Mouse (Mus musculus) erythroblast, embryonic 14.5 days (primary cell): ENCODE data around the gene Gm26657.

ENCODE experiments used
- GATA1 ChIP-seq: IDR thresholded peaks from 2 replicates; pipeline ENCODE4 v1.6.1; 2012; ENCODE audit warnings: low read length, inconsistent platforms, mixed read lengths
- TAL1 ChIP-seq: IDR thresholded peaks from 3 replicates; pipeline ENCODE4 v1.6.1; 2012; ENCODE audit warnings: low read length, inconsistent platforms, mixed read lengths

- TF ChIP-seq TAL1 (no peak), GATA1 (no peak)
These were observed 21.1 kb upstream of the Gm26657 start for GRCm38 (mm10) chr4:56718573-56719442.
